Mouse (Mus musculus) colon, adult 2 months (tissue): ENCODE results near the gene Bcl2a1b. TPM values are rescaled to one million over a fixed set of nuclear protein-coding genes. Genes with fewer than 3 reads are reported as not detected.

Experiments used
- polyA plus RNA-seq: library from polyadenylated mRNA; depleted of rRNA; stranded (reverse); fragments of >200 nt; gene quantifications from 2 replicates; pipeline ENCODE4 v1.2.3, GENCODE M21; 2012; rRNA removed

The Bcl2a1b gene
- 0.90 and 1.6 TPM in 2 replicates for polyA plus RNA-seq

DNA sequence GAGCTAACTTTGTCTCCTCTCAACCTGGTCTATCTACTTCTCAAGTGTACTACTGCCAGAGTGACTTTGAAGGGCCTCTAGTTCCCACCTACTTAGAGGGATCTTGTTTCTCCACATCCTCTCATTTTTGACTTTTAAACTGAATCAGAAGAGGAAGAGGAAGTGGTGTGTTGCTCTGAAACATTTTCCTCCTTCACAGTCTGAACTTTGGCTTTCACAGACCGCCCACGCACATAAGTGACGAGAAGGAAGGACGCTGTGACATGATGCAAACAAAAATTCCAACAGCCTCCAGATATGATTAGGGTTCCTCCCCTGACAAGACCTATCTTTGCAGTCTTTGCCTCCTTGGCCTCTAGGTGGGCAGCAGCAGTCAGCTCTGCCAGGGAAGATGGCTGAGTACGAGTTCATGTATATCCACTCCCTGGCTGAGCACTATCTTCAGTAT, at the start of gene Bcl2a1b, which contains the start of gene Gm29094:
Bcl2a1b (plus strand) TSS at position 241 of the 448 bp plus-strand sequence.
Gm29094 (plus strand) TSS at position 411 of the 448 bp plus-strand sequence.

DNA sequence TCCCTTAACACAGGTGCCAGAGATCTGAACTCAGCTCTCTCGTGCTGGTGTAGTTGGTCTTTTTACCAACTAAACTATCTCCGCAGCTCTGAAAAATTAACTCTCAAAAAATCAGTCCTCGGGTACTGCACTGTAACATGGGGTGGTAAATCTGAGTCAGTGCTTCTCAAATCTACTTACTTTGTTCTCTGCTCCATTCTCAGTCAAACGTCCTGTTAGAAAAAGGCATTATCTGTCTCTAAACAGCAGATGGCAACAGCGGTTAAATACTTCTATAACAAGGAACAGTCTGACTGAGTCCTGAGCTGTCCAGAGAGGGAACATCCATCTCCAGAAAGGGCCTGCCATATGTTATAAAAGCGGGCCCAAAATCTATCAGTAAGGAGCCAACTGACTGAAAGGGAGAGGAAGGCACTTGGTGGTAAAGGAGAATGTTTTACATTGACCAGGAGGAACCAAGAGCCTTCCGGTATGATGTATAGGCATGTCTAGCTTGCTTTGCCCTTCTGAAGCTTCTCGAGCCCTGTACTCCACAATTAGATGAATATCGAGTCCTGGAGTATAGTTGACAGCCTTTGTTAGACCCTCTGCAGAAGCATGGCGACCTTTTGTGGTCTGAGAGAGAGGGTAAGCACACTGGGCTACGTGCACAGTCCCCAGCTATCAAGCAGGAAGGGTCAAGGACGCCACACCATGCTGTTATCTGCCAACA, 11.5 kb downstream of the Bcl2a1b start, which contains the start of gene Mthfs:
Mthfs (plus strand) TSS at position 324 of the 712 bp plus-strand sequence.

Other genes with a start within 250 kb of the Bcl2a1b start
- 0.35 and 0.87 TPM in 2 replicates for gene Bcl2a1a, start 242.3 kb upstream of the Bcl2a1b start, polyA plus RNA-seq
- not detected in 2 replicates for gene Trim43b, start 106.4 kb upstream of the Bcl2a1b start, polyA plus RNA-seq
- gene Gm29094, start 170 bp downstream of the Bcl2a1b start, polyA plus RNA-seq: not detected in 2 replicates
- gene Mthfs, start 11.5 kb downstream of the Bcl2a1b start, polyA plus RNA-seq: 4.3 and 6.6 TPM in 2 replicates